Mouse (Mus musculus): Measurements from ENCODE around the gene Cela3b.

The Cela3b gene

GRCm38 (mm10) chr4:137371596-137372523, 58.5 kb downstream of the Cela3b start:
- DNase-seq = no peak

Data from cerebellum, postnatal 36 days (tissue).